Mouse (Mus musculus): Measurements from ENCODE around the gene Gm49486. TPM values are rescaled to one million over a fixed set of nuclear protein-coding genes. Genes with fewer than 3 reads are reported as not detected.

Gene Gm49486
- polyA plus RNA-seq (2012; rRNA removed; ENCODE audit: low replicate concordance), result 0.26 TPM in 1 of 2 replicates, not detected in the other

GRCm38 (mm10) chr15:79229058-79229821 is at the start of gene Gm49486, which contains the start of gene Pick1:
TSS of gene Gm49486 (plus strand) at chr15:79229391.
TSS of gene Pick1 (plus strand) at chr15:79229173.

GRCm38 (mm10) chr15:79254661-79255060 is 25.5 kb downstream of the Gm49486 start, which contains the start of gene Slc16a8:
TSS of gene Slc16a8 (minus strand) at chr15:79254761.

GRCm38 (mm10) chr15:79285399-79285798 is 56.2 kb downstream of the Gm49486 start, which contains the start of gene Baiap2l2:
TSS of gene Baiap2l2 (minus strand) at chr15:79285537.

Other genes with a start within 250 kb of the Gm49486 start
- gene H1f0, start 200.9 kb upstream of the Gm49486 start, polyA plus RNA-seq (2012; rRNA removed; ENCODE audit: low replicate concordance), result 61.7 and 125 TPM in 2 replicates
- 0.54 TPM in 1 of 2 replicates, not detected in the other for gene Galr3, start 187.5 kb upstream of the Gm49486 start, polyA plus RNA-seq (2012; rRNA removed; ENCODE audit: low replicate concordance)
- 32.5 and 48.9 TPM in 2 replicates for gene Ankrd54, start 166.5 kb upstream of the Gm49486 start, polyA plus RNA-seq (2012; rRNA removed; ENCODE audit: low replicate concordance)
- gene Eif3l, start 154.2 kb upstream of the Gm49486 start, polyA plus RNA-seq (2012; rRNA removed; ENCODE audit: low replicate concordance), result 229 TPM in 2 replicates
- gene Micall1, start 120.5 kb upstream of the Gm49486 start, polyA plus RNA-seq (2012; rRNA removed; ENCODE audit: low replicate concordance), result 29.8 and 85.6 TPM in 2 replicates
- gene Polr2f, start 88.4 kb upstream of the Gm49486 start, polyA plus RNA-seq (2012; rRNA removed; ENCODE audit: low replicate concordance), result 34.0 and 64.2 TPM in 2 replicates
- gene 1700088E04Rik, start 88.1 kb upstream of the Gm49486 start, polyA plus RNA-seq (2012; rRNA removed; ENCODE audit: low replicate concordance), result 3.5 and 6.9 TPM in 2 replicates
- 1.9 and 2.1 TPM in 2 replicates for gene Sox10, start 64.2 kb upstream of the Gm49486 start, polyA plus RNA-seq (2012; rRNA removed; ENCODE audit: low replicate concordance)
- gene Pick1, start 218 bp upstream of the Gm49486 start, polyA plus RNA-seq (2012; rRNA removed; ENCODE audit: low replicate concordance), result 26.0 and 37.5 TPM in 2 replicates
- gene Slc16a8, start 25.4 kb downstream of the Gm49486 start, polyA plus RNA-seq (2012; rRNA removed; ENCODE audit: low replicate concordance), result 0.26 and 0.27 TPM in 2 replicates
- gene Baiap2l2, start 56.1 kb downstream of the Gm49486 start, polyA plus RNA-seq (2012; rRNA removed; ENCODE audit: low replicate concordance), result 1.2 and 5.1 TPM in 2 replicates
- gene Pla2g6, start 99.0 kb downstream of the Gm49486 start, polyA plus RNA-seq (2012; rRNA removed; ENCODE audit: low replicate concordance), result 42.6 and 65.2 TPM in 2 replicates
- 2.5 and 3.7 TPM in 2 replicates for gene Maff, start 117.2 kb downstream of the Gm49486 start, polyA plus RNA-seq (2012; rRNA removed; ENCODE audit: low replicate concordance)
- 160 and 189 TPM in 2 replicates for gene Tmem184b, start 174.2 kb downstream of the Gm49486 start, polyA plus RNA-seq (2012; rRNA removed; ENCODE audit: low replicate concordance)
- gene Csnk1e, start 226.2 kb downstream of the Gm49486 start, polyA plus RNA-seq (2012; rRNA removed; ENCODE audit: low replicate concordance), result 93.9 and 123 TPM in 2 replicates

All from subcutaneous adipose tissue, adult 2 months (tissue).